Mouse (Mus musculus): ENCODE measurements around the gene Hbb-bh2.
"Not testable (repeated sequence)": the region's sequence is repeated elsewhere in the genome, so short reads cannot be mapped to it uniquely, and the experiment has no call there.

Gene Hbb-bh2

DNA sequence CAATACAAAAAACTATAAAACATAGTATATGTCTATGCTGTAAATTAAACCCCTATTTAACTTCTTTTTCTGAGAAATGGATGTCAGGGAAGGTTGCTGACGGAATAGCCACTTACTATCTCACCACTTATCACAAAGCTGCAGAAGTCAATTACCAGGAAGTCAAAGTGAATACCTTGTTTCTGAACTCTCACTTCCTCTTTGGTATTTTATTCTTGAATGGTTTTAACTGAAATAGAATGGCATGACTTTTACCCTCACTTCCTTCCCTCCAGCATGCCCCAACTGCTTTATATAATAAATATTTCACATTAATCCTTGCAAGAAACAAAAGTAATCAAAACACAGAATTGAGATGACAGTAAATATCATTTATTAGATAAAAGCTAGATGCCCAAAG is 28.1 kb downstream of the Hbb-bh2 start:
- DNase-seq (ENCODE audit: low spot score in 2 of 2), result no peak

- no peak for DNase-seq (ENCODE audit: low spot score in 2 of 2)
Measured at GRCm38 (mm10) chr7:103811223-103811845, 29.0 kb downstream of the Hbb-bh2 start.

- no peak for DNase-seq (ENCODE audit: low spot score in 2 of 2)
Measured at GRCm38 (mm10) chr7:103810746-103811145, 29.6 kb downstream of the Hbb-bh2 start.

DNA sequence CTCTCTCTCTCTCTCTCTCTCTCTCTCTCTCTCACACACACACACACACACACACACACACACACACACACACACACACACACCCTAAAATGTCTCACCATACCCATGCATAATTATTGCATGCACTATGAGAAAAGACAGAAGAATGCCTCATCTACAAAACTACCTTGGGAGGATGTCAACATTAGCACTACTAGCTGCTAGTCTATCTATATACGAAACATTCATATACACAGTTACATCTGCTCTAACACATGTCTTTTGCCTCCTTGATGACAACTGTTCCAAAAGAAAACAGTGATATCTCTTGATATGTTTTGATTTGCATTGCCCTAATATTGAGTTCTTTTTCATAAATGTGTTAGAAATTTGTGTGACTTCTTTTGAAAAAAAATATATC is 30.0 kb downstream of the Hbb-bh2 start:
- no peak for DNase-seq (ENCODE audit: low spot score in 2 of 2)

DNA sequence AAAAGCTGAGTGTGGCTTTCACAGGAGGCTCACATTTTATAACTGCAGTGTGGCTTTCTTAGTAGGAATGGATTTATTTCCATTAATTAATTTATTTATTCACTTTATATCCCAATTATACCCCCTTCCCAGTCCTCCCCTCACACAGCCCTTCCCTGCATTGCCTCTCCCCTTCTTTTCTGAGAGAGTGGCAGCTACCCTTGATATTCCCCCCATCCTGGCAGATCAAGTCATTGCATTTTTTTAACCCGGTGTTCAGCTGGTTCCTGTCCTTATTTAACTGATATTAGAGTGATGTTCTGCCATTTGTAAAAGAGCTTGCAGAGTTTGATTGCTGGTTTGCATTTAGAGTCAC is 30.5 kb downstream of the Hbb-bh2 start:
- DNase-seq (ENCODE audit: low spot score in 2 of 2), result no peak

DNA sequence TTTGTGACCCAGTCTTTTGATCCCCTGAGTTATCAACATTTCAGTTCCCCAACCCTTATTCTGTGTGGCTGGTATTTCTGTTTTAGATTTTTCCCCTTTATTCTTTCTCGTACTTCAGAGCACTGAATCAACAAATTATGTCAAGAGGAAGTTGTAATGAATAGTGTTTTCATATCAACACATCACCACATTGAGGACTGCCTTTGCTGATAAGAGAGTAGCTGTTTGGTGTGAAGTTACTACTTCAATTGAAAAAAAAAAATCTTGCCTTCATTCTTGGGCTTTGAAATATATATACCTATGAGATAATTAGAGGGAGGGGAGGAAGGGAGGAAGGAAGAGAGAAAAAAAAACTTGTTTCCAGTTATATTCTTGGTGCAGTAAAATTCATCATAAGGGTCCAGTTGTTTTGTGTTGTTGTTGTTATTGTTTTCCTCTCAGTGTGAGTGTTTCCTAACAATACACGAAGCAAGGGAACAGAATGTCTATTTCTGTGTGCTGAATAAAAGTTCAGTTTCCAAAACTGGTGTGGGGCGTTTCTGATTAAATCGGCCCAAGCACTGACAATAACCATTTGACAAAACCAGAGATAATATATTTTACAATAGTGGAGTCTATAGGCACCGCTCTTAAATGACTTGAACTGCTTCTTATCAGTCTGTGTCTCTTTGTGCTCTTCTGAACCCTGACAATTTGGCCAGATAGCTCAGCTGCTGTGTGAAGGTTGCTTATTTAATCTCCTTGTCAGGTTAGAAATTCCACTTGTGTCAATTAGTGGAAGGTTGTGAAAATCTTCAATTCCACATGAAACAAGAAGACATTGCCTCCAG is 31.1 kb downstream of the Hbb-bh2 start:
- no peak for DNase-seq (ENCODE audit: low spot score in 2 of 2)

GRCm38 (mm10) chr7:103808120-103808519 is 32.2 kb downstream of the Hbb-bh2 start:
- DNase-seq (ENCODE audit: low spot score in 2 of 2), result not testable (repeated sequence)

- no peak for DNase-seq (ENCODE audit: low spot score in 2 of 2)
Measured at GRCm38 (mm10) chr7:103806856-103807255, 33.5 kb downstream of the Hbb-bh2 start.

- DNase-seq (ENCODE audit: low spot score in 2 of 2), result no peak
Measured at GRCm38 (mm10) chr7:103792669-103793388, 47.5 kb downstream of the Hbb-bh2 start.

DNA sequence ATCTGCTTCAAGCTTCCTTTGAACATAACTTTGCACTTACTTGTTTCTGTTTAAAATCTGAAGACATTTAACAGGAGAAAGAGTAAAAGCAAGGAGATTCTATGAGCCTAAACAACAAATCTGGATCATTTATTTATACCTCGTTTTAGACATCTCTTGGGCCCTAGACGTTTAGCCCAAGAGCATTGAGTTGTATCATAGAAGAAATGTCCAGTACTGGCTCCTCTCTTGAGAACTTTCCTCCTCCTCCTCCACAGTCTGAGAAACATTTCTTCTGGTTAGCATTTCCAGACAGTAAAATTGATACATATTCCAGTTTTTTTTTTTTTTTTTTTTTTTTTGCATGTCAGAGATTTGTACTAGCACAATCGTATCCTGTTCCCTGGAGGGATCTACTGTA is 48.6 kb downstream of the Hbb-bh2 start, which contains the start of gene Olfr67:
Olfr67 (minus strand) TSS at position 101 of the 400 bp plus-strand sequence.
- no peak for DNase-seq (ENCODE audit: low spot score in 2 of 2)
